Mouse (Mus musculus) v-Abl transformed pro-B cells (cell line): ENCODE data around the gene Klhl10.

Experiments
- in situ Hi-C, 2 experiments: fragments of 400-800 bp; cut with MboI; formaldehyde crosslinking; loops; one replicate each; pipeline ENCODE4 v1.15.1; 2025; ENCODE audit not compliant: unreplicated experiment in 2 of 2

Gene Klhl10

GRCm38 (mm10) chr11:100408076-100408834, 33.5 kb upstream of the Klhl10 start:
- in situ Hi-C loops, result loop anchor here (5.0 kb wide), 2 partner anchors 41 to 46 kb away; no protein-coding TSS in a partner anchor

- in situ Hi-C loops, result loop anchor here (5.0 kb wide), 2 partner anchors 42 to 47 kb away; no protein-coding TSS in a partner anchor
Observed at GRCm38 (mm10) chr11:100408835-100409462, 32.8 kb upstream of the Klhl10 start.

GRCm38 (mm10) chr11:100409686-100410085, 32.0 kb upstream of the Klhl10 start:
- in situ Hi-C loops, result loop anchor here (5.0 to 10.0 kb wide), 3 partner anchors 42 to 265 kb away; no protein-coding TSS in a partner anchor

GRCm38 (mm10) chr11:100411736-100412135, 30.0 kb upstream of the Klhl10 start:
- in situ Hi-C loops, result loop anchor here in 1 of 2 experiments (10.0 kb wide), 1 partner anchor 263 kb away; no protein-coding TSS in a partner anchor

GRCm38 (mm10) chr11:100413541-100413940, 28.2 kb upstream of the Klhl10 start:
- in situ Hi-C loops, result loop anchor here in 1 of 2 experiments (10.0 kb wide), 1 partner anchor 261 kb away; no protein-coding TSS in a partner anchor

GRCm38 (mm10) chr11:100414021-100414913, 27.4 kb upstream of the Klhl10 start, which contains the start of gene P3h4:
TSS of gene P3h4 (minus strand) at chr11:100414836.
- in situ Hi-C loops, result loop anchor here in 1 of 2 experiments (10.0 kb wide), 1 partner anchor 261 kb away; no protein-coding TSS in a partner anchor

- in situ Hi-C loops, result loop anchor here in 1 of 2 experiments (10.0 kb wide), 1 partner anchor 260 kb away; no protein-coding TSS in a partner anchor
Observed at GRCm38 (mm10) chr11:100414914-100415822, 26.5 kb upstream of the Klhl10 start, which contains the start of gene Fkbp10. TSS of gene Fkbp10 (plus strand) at chr11:100415697.

- in situ Hi-C loops, result loop anchor here (5.0 to 10.0 kb wide), 4 partner anchors 133 to 536 kb away; no protein-coding TSS in a partner anchor
Observed at GRCm38 (mm10) chr11:100421537-100421936, 20.2 kb upstream of the Klhl10 start.

- in situ Hi-C loops, result loop anchor here (5.0 to 10.0 kb wide), 4 partner anchors 131 to 533 kb away; no protein-coding TSS in a partner anchor
Observed at GRCm38 (mm10) chr11:100423836-100424235, 17.9 kb upstream of the Klhl10 start.

GRCm38 (mm10) chr11:100425851-100426250, 15.9 kb upstream of the Klhl10 start:
- in situ Hi-C loops, result loop anchor here (5.0 to 10.0 kb wide), 4 partner anchors 129 to 529 kb away; no protein-coding TSS in a partner anchor

GRCm38 (mm10) chr11:100426820-100427219, 14.9 kb upstream of the Klhl10 start:
- in situ Hi-C loops, result loop anchor here (5.0 to 10.0 kb wide), 4 partner anchors 128 to 528 kb away; no protein-coding TSS in a partner anchor

- in situ Hi-C loops, result loop anchor here (5.0 to 10.0 kb wide), 4 partner anchors 126 to 526 kb away; no protein-coding TSS in a partner anchor
Observed at GRCm38 (mm10) chr11:100428612-100429199, 13.0 kb upstream of the Klhl10 start.

- in situ Hi-C loops, result no loop called here
Observed at GRCm38 (mm10) chr11:100430052-100430451, 11.7 kb upstream of the Klhl10 start.

- in situ Hi-C loops, result no loop called here
Observed at GRCm38 (mm10) chr11:100432002-100432401, 9.7 kb upstream of the Klhl10 start.

- in situ Hi-C loops, result no loop called here
Observed at GRCm38 (mm10) chr11:100435678-100436246, 6.0 kb upstream of the Klhl10 start.

GRCm38 (mm10) chr11:100437901-100438300, 3.8 kb upstream of the Klhl10 start:
- in situ Hi-C loops, result no loop called here

GRCm38 (mm10) chr11:100440691-100441522, 810 bp upstream of the Klhl10 start:
- in situ Hi-C loops, result no loop called here
